Mouse (Mus musculus): ENCODE data around the gene Hif3a. TPM values are rescaled to one million over a fixed set of nuclear protein-coding genes. Genes with fewer than 3 reads are reported as not detected.
A peak's percentile ranks its signal among the peaks of the same experiment; 100 is the strongest.

Hif3a gene
- polyA plus RNA-seq, 1 experiment, result not detected

DNA sequence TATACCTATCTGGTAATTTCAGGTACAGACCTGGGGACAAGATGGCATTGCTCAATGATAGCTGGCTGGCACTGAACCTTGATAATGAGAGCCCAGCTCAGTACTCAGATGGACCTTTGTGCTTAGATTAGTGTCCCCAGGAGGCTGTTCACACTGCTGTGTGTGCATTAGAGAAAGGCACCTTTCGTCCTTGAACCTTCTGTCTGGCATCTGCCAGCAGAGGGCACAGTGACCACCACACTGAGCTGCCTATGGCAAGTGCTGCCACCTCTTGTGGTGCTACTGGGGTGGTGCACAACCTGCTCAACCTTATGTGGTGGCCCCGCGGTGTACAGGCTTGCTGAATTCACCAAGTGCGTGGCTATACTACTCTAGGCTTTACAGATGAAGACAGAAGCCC is 54.9 kb downstream of the Hif3a start:
- no peaks in the 10 kb centered on the region for H3K79me3 ChIP-seq (ENCODE audit: low read depth)
- no peaks in the 10 kb centered on the region for H3K27me3 ChIP-seq (ENCODE audit: control insufficient read depth, insufficient read depth, insufficient read length)
- TF ChIP-seq CEBPB (IDR thresholded peaks at IDR 0.05; ENCODE audit: low read depth) (no peak), USF1 (IDR thresholded peaks at IDR 0.05; ENCODE audit: low read depth) (no peak), MYOD1 (IDR thresholded peaks at IDR 0.05; ENCODE audit: control insufficient read depth, insufficient read length, low read depth) (no peak), FOSL1 (IDR thresholded peaks at IDR 0.05; ENCODE audit: insufficient read depth, low read length, poor library complexity, severe bottlenecking) (no peak), CTCF (IDR thresholded peaks at IDR 0.05; ENCODE audit: control insufficient read depth, insufficient read depth, insufficient read length) (no peak), MAX (IDR thresholded peaks at IDR 0.05) (no peak), MYOG (IDR thresholded peaks at IDR 0.05; ENCODE audit: control insufficient read depth, extremely low read depth, insufficient read length) (no peak)
- no peaks in the 10 kb centered on the region for H3K79me2 ChIP-seq (ENCODE audit: control insufficient read depth, insufficient read depth)
- no peak overlapping the region for H3ac ChIP-seq (ENCODE audit: control insufficient read depth, insufficient read length, low read depth)
- peaks cover 18% of the 10 kb centered on the region for H3K36me3 ChIP-seq (ENCODE audit: control insufficient read depth, insufficient read depth)
- H3K4me3 ChIP-seq (ENCODE audit: insufficient read depth, poor library complexity, severe bottlenecking), result no peak overlapping the region

DNA sequence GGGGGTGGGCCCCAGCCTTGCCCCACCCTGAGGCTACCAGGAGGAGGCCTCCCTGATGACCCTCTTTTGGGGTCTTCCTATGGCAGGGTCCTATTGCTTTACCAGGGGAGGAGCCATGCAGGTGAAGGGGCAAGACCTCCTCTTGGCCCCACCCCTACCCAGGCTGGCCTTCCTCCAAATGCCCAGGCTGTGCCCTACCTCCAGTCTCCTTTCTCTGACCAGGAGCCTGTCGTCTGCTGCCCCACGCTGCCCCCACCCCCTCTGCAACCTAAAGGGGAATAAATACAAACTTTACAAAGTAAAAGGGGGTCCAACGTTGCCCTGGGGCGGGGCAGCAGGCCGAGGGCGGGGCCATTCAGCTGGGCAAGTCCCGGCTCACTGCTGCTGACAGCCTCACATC is 57.5 kb downstream of the Hif3a start:
- Histone ChIP-seq H3K27me3 (ENCODE audit: control insufficient read depth, insufficient read depth, insufficient read length) (no peaks in the 10 kb centered on the region), H3K79me2 (ENCODE audit: control insufficient read depth, insufficient read depth) (no peaks in the 10 kb centered on the region), H3K4me3 (ENCODE audit: insufficient read depth, poor library complexity, severe bottlenecking) (no peak overlapping the region), H3K79me3 (ENCODE audit: low read depth) (no peaks in the 10 kb centered on the region), H3ac (ENCODE audit: control insufficient read depth, insufficient read length, low read depth) (no peak overlapping the region), H3K36me3 (ENCODE audit: control insufficient read depth, insufficient read depth) (peaks cover 12% of the 10 kb centered on the region)
- no peak for TF ChIP-seq MAX (IDR thresholded peaks at IDR 0.05)
- no peak for TF ChIP-seq FOSL1 (IDR thresholded peaks at IDR 0.05; ENCODE audit: insufficient read depth, low read length, poor library complexity, severe bottlenecking)
- TF ChIP-seq MYOG (IDR thresholded peaks at IDR 0.05; ENCODE audit: control insufficient read depth, extremely low read depth, insufficient read length), result no peak
- TF ChIP-seq CTCF (IDR thresholded peaks at IDR 0.05; ENCODE audit: control insufficient read depth, insufficient read depth, insufficient read length), result no peak
- no peak for TF ChIP-seq MYOD1 (IDR thresholded peaks at IDR 0.05; ENCODE audit: control insufficient read depth, insufficient read length, low read depth)
- no peak for TF ChIP-seq CEBPB (IDR thresholded peaks at IDR 0.05; ENCODE audit: low read depth)
- no peak for TF ChIP-seq USF1 (IDR thresholded peaks at IDR 0.05; ENCODE audit: low read depth)

DNA sequence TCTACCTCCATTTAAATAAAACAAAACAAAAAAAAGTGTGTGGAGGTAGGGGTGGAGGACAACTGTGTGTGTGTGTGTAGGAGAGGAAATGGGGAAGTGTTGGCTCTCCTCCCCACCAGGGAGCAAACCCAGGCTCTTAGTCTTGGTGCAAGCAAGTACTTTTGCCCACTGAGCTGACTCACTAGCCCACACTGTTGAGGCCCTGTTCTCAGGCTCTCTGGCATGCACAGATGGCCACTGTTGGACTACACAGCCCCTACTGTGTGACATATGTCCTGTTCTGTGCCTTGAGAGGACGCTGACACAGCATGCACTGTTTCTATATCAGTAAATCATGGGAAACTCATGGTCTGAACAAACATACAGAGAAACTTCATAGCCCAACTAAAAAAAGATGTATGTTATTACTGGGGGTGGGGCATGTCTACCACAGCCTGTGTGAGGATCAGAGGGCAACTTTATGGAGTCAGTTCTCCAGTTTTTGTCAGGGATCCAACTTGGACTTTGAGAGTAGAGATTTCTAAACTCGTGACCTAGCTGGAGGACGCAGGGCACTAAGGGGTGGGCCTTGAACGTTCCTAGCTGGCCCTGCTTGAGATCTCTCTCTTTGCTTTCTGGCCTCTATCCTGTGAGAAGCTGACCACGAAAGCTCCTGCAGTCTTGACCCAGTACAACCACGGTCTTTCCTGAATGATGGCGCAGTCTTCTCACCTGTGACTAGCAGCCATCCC is 58.8 kb downstream of the Hif3a start:
- H3K4me3 ChIP-seq (ENCODE audit: insufficient read depth, poor library complexity, severe bottlenecking), result no peak overlapping the region
- no peaks in the 10 kb centered on the region for H3K79me3 ChIP-seq (ENCODE audit: low read depth)
- H3K36me3 ChIP-seq (ENCODE audit: control insufficient read depth, insufficient read depth), result peaks cover 12% of the 10 kb centered on the region
- no peak for TF ChIP-seq MYOG (IDR thresholded peaks at IDR 0.05; ENCODE audit: control insufficient read depth, extremely low read depth, insufficient read length)
- no peak for TF ChIP-seq CEBPB (IDR thresholded peaks at IDR 0.05; ENCODE audit: low read depth)
- TF ChIP-seq MYOD1 (IDR thresholded peaks at IDR 0.05; ENCODE audit: control insufficient read depth, insufficient read length, low read depth), result no peak
- no peak for TF ChIP-seq FOSL1 (IDR thresholded peaks at IDR 0.05; ENCODE audit: insufficient read depth, low read length, poor library complexity, severe bottlenecking)
- no peaks in the 10 kb centered on the region for H3K27me3 ChIP-seq (ENCODE audit: control insufficient read depth, insufficient read depth, insufficient read length)
- H3K79me2 ChIP-seq (ENCODE audit: control insufficient read depth, insufficient read depth), result no peaks in the 10 kb centered on the region
- no peak overlapping the region for H3ac ChIP-seq (ENCODE audit: control insufficient read depth, insufficient read length, low read depth)

DNA sequence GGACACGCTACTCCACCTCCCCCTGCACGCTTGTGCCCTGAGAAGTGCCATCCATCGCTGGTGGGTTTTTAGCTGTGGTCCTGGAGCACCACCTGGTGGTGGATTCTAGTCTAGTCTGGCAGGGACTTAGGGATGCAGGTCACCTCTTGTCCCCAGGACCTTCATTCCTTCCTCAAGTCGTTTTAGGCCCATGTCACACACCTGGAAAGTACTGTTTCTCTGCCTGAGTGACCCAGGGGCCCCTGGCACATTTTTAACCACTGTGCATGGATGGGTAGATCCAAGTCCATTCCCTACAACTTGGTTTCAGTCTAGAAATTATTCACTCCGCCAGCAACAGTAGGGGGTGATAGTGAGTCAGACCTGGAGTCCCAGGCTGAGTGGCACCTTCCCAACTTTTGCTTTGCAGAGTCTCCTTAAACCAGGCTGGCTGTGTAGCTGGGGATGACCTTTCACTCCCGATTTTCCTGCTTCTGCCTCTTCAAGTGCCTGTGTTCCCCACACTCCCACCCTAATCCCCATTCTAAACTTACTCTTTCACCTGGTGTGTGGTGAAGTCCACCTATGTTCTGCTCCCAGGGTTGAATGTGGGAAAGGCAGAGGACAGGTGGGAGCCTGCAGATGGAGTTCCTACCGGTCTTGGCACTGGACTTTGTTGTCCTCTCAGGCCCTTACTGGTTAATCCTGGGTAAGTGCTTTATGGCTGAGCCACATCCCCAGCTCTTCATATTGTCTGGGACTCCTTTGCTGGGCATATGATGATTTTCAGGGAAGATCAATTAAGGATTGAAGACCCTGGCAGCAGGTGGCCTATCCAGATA is 59.6 kb downstream of the Hif3a start:
- H3K36me3 ChIP-seq (ENCODE audit: control insufficient read depth, insufficient read depth), result peaks cover 12% of the 10 kb centered on the region
- no peaks in the 10 kb centered on the region for H3K27me3 ChIP-seq (ENCODE audit: control insufficient read depth, insufficient read depth, insufficient read length)
- H3K4me3 ChIP-seq (ENCODE audit: insufficient read depth, poor library complexity, severe bottlenecking), result no peak overlapping the region
- TF ChIP-seq CTCF (IDR thresholded peaks at IDR 0.05; ENCODE audit: control insufficient read depth, insufficient read depth, insufficient read length) (peak; percentile 23), MAX (IDR thresholded peaks at IDR 0.05) (no peak)
- no peaks in the 10 kb centered on the region for H3K79me3 ChIP-seq (ENCODE audit: low read depth)
- H3ac ChIP-seq (ENCODE audit: control insufficient read depth, insufficient read length, low read depth), result no peak overlapping the region
- no peaks in the 10 kb centered on the region for H3K79me2 ChIP-seq (ENCODE audit: control insufficient read depth, insufficient read depth)

DNA sequence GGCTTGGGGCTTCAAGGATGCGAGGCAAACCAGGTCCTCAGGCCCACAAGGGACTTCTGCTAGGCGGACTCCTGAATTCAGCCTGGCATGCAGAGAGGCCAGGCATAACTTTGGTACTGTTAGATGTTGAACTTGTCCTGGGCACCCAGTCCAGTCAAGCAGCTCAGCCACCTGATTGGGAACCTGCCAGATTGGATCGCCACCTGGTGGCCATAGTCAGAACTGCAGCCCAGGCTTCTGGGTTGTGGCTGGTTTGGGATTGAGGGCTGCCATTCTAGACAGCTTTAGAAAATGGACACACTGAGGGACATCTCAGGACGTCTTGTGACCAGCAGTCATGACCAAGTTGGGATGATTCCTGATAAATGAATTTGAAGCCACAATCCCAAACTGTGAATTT is 62.6 kb downstream of the Hif3a start:
- no peaks in the 10 kb centered on the region for H3K79me3 ChIP-seq (ENCODE audit: low read depth)
- no peak overlapping the region for H3K4me3 ChIP-seq (ENCODE audit: insufficient read depth, poor library complexity, severe bottlenecking)
- TF ChIP-seq CTCF (IDR thresholded peaks at IDR 0.05; ENCODE audit: control insufficient read depth, insufficient read depth, insufficient read length), result peak; percentile 80
- no peak for TF ChIP-seq USF1 (IDR thresholded peaks at IDR 0.05; ENCODE audit: low read depth)
- TF ChIP-seq MYOD1 (IDR thresholded peaks at IDR 0.05; ENCODE audit: control insufficient read depth, insufficient read length, low read depth), result no peak
- TF ChIP-seq MAX (IDR thresholded peaks at IDR 0.05), result no peak
- TF ChIP-seq CEBPB (IDR thresholded peaks at IDR 0.05; ENCODE audit: low read depth), result no peak
- no peak overlapping the region for H3ac ChIP-seq (ENCODE audit: control insufficient read depth, insufficient read length, low read depth)
- H3K79me2 ChIP-seq (ENCODE audit: control insufficient read depth, insufficient read depth), result no peaks in the 10 kb centered on the region
- H3K36me3 ChIP-seq (ENCODE audit: control insufficient read depth, insufficient read depth), result peaks cover 2% of the 10 kb centered on the region
- no peaks in the 10 kb centered on the region for H3K27me3 ChIP-seq (ENCODE audit: control insufficient read depth, insufficient read depth, insufficient read length)

DNA sequence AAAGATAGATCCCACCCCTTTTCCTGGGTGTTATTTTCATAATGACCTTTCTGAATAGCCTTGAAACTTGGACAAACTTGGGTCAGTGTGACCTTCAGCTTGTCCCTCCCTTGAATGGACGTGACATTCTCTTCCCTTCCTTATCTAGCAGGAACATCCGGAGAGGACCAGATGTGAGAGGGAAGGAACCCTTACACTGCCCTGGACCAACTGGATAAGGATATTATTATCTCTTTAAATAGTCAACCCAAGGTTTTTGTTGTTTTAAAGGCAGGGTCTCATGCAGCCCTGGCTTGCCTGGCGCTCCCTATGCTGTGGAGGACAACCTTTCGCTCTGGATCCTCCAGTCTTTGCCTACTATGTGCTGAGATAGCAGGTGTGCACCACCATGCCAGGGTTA is 63.0 kb downstream of the Hif3a start:
- H3K27me3 ChIP-seq (ENCODE audit: control insufficient read depth, insufficient read depth, insufficient read length), result no peaks in the 10 kb centered on the region
- TF ChIP-seq MAX (IDR thresholded peaks at IDR 0.05) (no peak), MYOD1 (IDR thresholded peaks at IDR 0.05; ENCODE audit: control insufficient read depth, insufficient read length, low read depth) (no peak), USF1 (IDR thresholded peaks at IDR 0.05; ENCODE audit: low read depth) (no peak), CTCF (IDR thresholded peaks at IDR 0.05; ENCODE audit: control insufficient read depth, insufficient read depth, insufficient read length) (no peak), FOSL1 (IDR thresholded peaks at IDR 0.05; ENCODE audit: insufficient read depth, low read length, poor library complexity, severe bottlenecking) (no peak), CEBPB (IDR thresholded peaks at IDR 0.05; ENCODE audit: low read depth) (no peak), MYOG (IDR thresholded peaks at IDR 0.05; ENCODE audit: control insufficient read depth, extremely low read depth, insufficient read length) (no peak)
- no peak overlapping the region for H3ac ChIP-seq (ENCODE audit: control insufficient read depth, insufficient read length, low read depth)
- peaks cover 2% of the 10 kb centered on the region for H3K36me3 ChIP-seq (ENCODE audit: control insufficient read depth, insufficient read depth)
- H3K79me3 ChIP-seq (ENCODE audit: low read depth), result no peaks in the 10 kb centered on the region
- H3K79me2 ChIP-seq (ENCODE audit: control insufficient read depth, insufficient read depth), result no peaks in the 10 kb centered on the region
- no peak overlapping the region for H3K4me3 ChIP-seq (ENCODE audit: insufficient read depth, poor library complexity, severe bottlenecking)
